Mouse (Mus musculus) testis, adult 2 months (tissue): ENCODE measurements around the gene Mrpl28.

Experiments used
- CTCF ChIP-seq: fragments of 200-500 bp; IDR thresholded peaks from 2 replicates; pipeline ENCODE4 v1.5.1; 2012; ENCODE audit warnings: low read depth, mild to moderate bottlenecking, inconsistent platforms, low read length, moderate library complexity; ENCODE audit not compliant: control insufficient read depth, insufficient read depth, insufficient replicate concordance
- POLR2A ChIP-seq: fragments of 200-500 bp; IDR thresholded peaks from 2 replicates; pipeline ENCODE4 v1.6.1; 2012; ENCODE audit warnings: low read depth, mild to moderate bottlenecking, inconsistent platforms, low read length, moderate library complexity; ENCODE audit not compliant: control insufficient read depth

GRCm38 (mm10) chr17:26094531-26095110 is 28.7 kb upstream of the Mrpl28 start:
- no peak for TF ChIP-seq CTCF
- TF ChIP-seq POLR2A, result no peak
